Mouse (Mus musculus): ENCODE results near the gene Olfr1245.
"Not testable (repeated sequence)": the region's sequence is repeated elsewhere in the genome, so short reads cannot be mapped to it uniquely, and the experiment has no call there.

Olfr1245 gene

GRCm38 (mm10) chr2:89578347-89578746, at the start of gene Olfr1245:
Gene Olfr1245 (minus strand): TSS chr2:89578447.
- DNase-seq (ENCODE audit: low read depth, low spot score) = no peak

GRCm38 (mm10) chr2:89618145-89618544, 39.9 kb upstream of the Olfr1245 start, which contains the start of gene Olfr1248:
Gene Olfr1248 (minus strand): TSS chr2:89618245.
- not testable (repeated sequence) for DNase-seq (ENCODE audit: low read depth, low spot score)

GRCm38 (mm10) chr2:89614030-89614429, 35.8 kb upstream of the Olfr1245 start, which contains the start of gene Olfr1247:
Gene Olfr1247 (minus strand): TSS chr2:89614130.
- no peak for DNase-seq (ENCODE audit: low read depth, low spot score)

GRCm38 (mm10) chr2:89593057-89593456, 14.8 kb upstream of the Olfr1245 start, which contains the start of gene Olfr1246:
Gene Olfr1246 (minus strand): TSS chr2:89593157.
- DNase-seq (ENCODE audit: low read depth, low spot score) = no peak

GRCm38 (mm10) chr2:89562706-89563105, 15.5 kb downstream of the Olfr1245 start:
- DNase-seq (ENCODE audit: low read depth, low spot score) = not testable (repeated sequence)

- DNase-seq (ENCODE audit: low read depth, low spot score) = peak; percentile 2
These were observed 33.7 kb downstream of the Olfr1245 start for GRCm38 (mm10) chr2:89544516-89544915.

- peak; percentile 32 for DNase-seq (ENCODE audit: low read depth, low spot score)
These were observed 38.3 kb downstream of the Olfr1245 start for GRCm38 (mm10) chr2:89539923-89540322.

GRCm38 (mm10) chr2:89531387-89531786, 46.9 kb downstream of the Olfr1245 start, which contains the start of gene Olfr1243:
Gene Olfr1243 (minus strand): TSS chr2:89531487.
- no peak for DNase-seq (ENCODE audit: low read depth, low spot score)
